8 mouse cellular contexts compared by ENCODE assay signal in the genomic region with DNA sequence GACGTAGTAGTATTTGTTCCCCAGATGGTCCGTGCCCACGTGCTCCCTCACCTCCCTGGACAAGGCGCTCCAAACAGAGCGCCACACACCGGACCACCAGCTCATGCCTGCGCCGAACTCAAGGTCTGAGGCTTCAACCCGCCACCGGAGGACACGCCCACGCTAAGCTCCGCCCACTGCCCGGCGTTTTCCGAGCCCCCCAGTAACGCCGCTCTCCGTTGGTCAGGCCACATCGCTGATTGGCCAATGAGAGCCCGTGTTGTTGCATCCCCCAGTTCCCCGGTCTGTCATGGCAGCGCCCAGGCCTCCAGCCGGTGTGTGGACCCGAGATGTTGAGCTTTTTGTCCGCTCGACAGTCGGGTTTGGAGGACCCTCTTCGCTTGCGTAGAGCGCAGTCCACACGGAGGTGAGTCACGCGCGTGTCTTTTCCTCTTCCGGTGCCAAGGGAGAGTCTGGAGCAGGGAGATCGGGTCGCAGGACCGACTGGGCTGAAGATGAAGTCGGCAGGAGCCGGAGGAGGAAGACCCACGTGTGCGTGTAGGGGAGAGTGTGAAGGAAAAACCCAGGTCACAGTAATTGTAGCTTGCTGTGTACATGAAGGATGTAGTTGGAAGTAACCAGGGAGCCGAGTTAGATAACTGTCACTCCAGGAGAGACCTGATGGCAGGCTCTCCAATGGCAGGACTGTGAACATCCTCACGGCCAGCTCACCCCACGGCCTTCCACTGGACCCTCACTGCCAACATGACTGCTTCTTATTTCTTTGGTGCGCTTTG. TPM values are rescaled to one million over a fixed set of nuclear protein-coding genes. Genes with fewer than 3 reads are reported as not detected.
DNase-seq lines count a peak whose midpoint lies in the region; ATAC-seq lines count a peak whose summit lies in the region.

TSS of gene Ndufaf2 (minus strand) at position 159 of the 776 bp plus-strand sequence.
TSS of gene Ercc8 (plus strand) at position 267 of the 776 bp plus-strand sequence.

- peak within 1 kb of the TSS; percentile 64 for H3K27ac ChIP-seq in hindbrain, embryonic 15.5 days (replicated peaks)

- peak within 1 kb of the TSS; percentile 85 for H3K4me3 ChIP-seq in hindbrain, embryonic 15.5 days

- peak within 1 kb of the TSS; percentile 72 for H3K4me2 ChIP-seq in hindbrain, embryonic 15.5 days

- H3K9me3 ChIP-seq in hindbrain, embryonic 15.5 days: no peaks in the 10 kb centered on the region

- peak; percentile 97 for ATAC-seq in hindbrain, embryonic 15.5 days (ENCODE audit: low FRiP score, low read depth)

- peaks cover 5% of the 10 kb centered on the region for H3K36me3 ChIP-seq in hindbrain, embryonic 15.5 days

- peak; percentile 92 for DNase-seq in T-cell, adult 2 months (ENCODE audit: low spot score)
- peak; percentile 96 to 97 for DNase-seq in cerebellum, postnatal 36 days
- DNase-seq in frontal cortex, postnatal 36 days (ENCODE audit: low spot score in 2 of 2): peak; percentile 96
- peak; percentile 88 for DNase-seq in left cerebral cortex, adult 11 months (ENCODE audit: low spot score)
- peak; percentile 95 to 97 for DNase-seq in lung, postnatal 4 days
- peak; percentile 93 for DNase-seq in retina, postnatal 7 days (ENCODE audit: low read depth, low spot score)
- DNase-seq in urinary bladder, adult 2 months (ENCODE audit: low spot score): peak; percentile 93

- no peaks in the 10 kb centered on the region for H3K27me3 ChIP-seq in hindbrain, embryonic 15.5 days

- WGBS in hindbrain, embryonic 15.5 days: under 1% methylated on average over 47 of the region's 47 CpGs

- peaks cover 18% of the 10 kb centered on the region for H3K4me1 ChIP-seq in hindbrain, embryonic 15.5 days (replicated peaks)

- H3K9ac ChIP-seq in hindbrain, embryonic 15.5 days: peak within 1 kb of the TSS; percentile 63

RNA-seq across cellular contexts. Expression of gene Ndufaf2, which starts in this region (rescaled TPM):
- polyA plus RNA-seq in hindbrain, embryonic 15.5 days (2015; fragmentation: Nextera tagmentation; extraction: Ambion mirVana): 78.5 and 79.3 TPM in 2 replicates
- polyA plus RNA-seq in urinary bladder, adult 2 months (2012; rRNA removed): 27.1 and 29.1 TPM in 2 replicates

RNA-seq across cellular contexts. Expression of gene Ercc8, which starts in this region (rescaled TPM):
- polyA plus RNA-seq in hindbrain, embryonic 15.5 days (2015; fragmentation: Nextera tagmentation; extraction: Ambion mirVana): 30.3 and 31.8 TPM in 2 replicates
- polyA plus RNA-seq in urinary bladder, adult 2 months (2012; rRNA removed): 6.2 and 6.4 TPM in 2 replicates

Comparison
In these comparisons a context has a peak if more than half of its experiments do, and no peak if none do; other contexts are left out.
1. Peak in every context shown above with its lines: DNase-seq, ATAC-seq, H3K4me3 ChIP-seq and H3K27ac ChIP-seq.